Mouse (Mus musculus) lung, postnatal 0 days (tissue): ENCODE measurements around the gene Kcmf1.

Experiments used
- CTCF ChIP-seq: IDR thresholded peaks from 2 replicates; pipeline ENCODE4 v1.5.1; 2016; ENCODE audit warnings: antibody characterized with exemption, mild to moderate bottlenecking
- EP300 ChIP-seq: IDR thresholded peaks from 2 replicates; pipeline ENCODE4 v1.6.1; 2016; ENCODE audit warnings: antibody characterized with exemption, mild to moderate bottlenecking, control low read depth

GRCm38 (mm10) chr6:72810248-72810647 is 89.5 kb downstream of the Kcmf1 start:
- TF ChIP-seq EP300: no peak
- TF ChIP-seq CTCF: no peak
